Mouse (Mus musculus): ENCODE measurements around the gene Gamt.

The Gamt gene

GRCm38 (mm10) chr10:80288097-80288496 lies 27.3 kb upstream of the Gamt start:
- DNase-seq (ENCODE audit: extremely low read depth, low read depth, low spot score), result no peak

GRCm38 (mm10) chr10:80285222-80286070 lies 24.6 kb upstream of the Gamt start:
- DNase-seq (ENCODE audit: extremely low read depth, low read depth, low spot score), result no peak

- no peak for DNase-seq (ENCODE audit: extremely low read depth, low read depth, low spot score)
Measured at GRCm38 (mm10) chr10:80282481-80283441, 21.9 kb upstream of the Gamt start.

DNA sequence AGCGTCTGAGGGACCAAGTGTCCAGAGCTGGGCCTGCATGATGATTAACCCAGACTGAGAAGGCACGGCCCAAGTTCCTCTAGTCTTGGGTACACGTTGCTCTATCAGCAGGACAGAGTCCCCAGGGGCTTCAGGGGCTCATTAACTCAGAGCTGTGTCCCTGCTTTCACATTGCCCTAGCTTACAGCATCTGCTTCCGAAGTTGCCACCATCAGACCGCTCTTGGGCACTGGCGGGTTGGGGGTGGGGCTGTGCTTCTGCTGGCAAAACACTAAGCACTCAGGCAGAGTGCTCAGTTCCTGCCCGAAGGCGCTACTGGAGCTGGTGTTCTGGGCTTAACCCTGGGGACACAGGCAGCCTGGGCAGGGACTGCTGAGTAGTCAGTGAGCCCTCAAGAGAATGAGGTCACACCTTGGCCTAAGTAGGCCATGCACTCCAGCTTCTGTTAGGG lies 21.1 kb upstream of the Gamt start:
- DNase-seq (ENCODE audit: extremely low read depth, low read depth, low spot score), result no peak

- no peak for DNase-seq (ENCODE audit: extremely low read depth, low read depth, low spot score)
Measured at GRCm38 (mm10) chr10:80281304-80281703, 20.5 kb upstream of the Gamt start.

- no peak for DNase-seq (ENCODE audit: extremely low read depth, low read depth, low spot score)
Measured at GRCm38 (mm10) chr10:80279273-80279672, 18.5 kb upstream of the Gamt start.

DNA sequence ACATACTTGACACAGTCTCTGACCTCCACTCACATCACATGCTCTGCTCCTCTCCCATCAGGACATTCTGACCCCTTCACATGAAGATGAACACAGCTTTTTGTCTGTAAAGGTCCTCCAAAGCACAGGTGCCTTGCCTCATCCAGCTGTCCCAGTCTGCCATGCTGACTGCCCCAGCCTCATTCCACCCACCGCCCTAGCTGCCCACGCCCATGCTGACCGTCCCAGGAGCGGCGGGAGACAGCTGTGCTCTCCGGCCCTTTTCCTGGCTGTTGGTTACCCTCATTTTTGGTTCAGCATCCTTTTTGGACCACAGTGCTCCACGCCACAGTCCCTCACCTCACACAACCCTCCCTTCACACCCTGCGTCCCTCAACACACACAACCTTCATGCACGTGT lies 17.6 kb upstream of the Gamt start:
- no peak for DNase-seq (ENCODE audit: extremely low read depth, low read depth, low spot score)

GRCm38 (mm10) chr10:80276238-80276637 lies 15.4 kb upstream of the Gamt start:
- DNase-seq (ENCODE audit: extremely low read depth, low read depth, low spot score), result no peak

GRCm38 (mm10) chr10:80273847-80274246 lies 13.0 kb upstream of the Gamt start:
- no peak for DNase-seq (ENCODE audit: extremely low read depth, low read depth, low spot score)

DNA sequence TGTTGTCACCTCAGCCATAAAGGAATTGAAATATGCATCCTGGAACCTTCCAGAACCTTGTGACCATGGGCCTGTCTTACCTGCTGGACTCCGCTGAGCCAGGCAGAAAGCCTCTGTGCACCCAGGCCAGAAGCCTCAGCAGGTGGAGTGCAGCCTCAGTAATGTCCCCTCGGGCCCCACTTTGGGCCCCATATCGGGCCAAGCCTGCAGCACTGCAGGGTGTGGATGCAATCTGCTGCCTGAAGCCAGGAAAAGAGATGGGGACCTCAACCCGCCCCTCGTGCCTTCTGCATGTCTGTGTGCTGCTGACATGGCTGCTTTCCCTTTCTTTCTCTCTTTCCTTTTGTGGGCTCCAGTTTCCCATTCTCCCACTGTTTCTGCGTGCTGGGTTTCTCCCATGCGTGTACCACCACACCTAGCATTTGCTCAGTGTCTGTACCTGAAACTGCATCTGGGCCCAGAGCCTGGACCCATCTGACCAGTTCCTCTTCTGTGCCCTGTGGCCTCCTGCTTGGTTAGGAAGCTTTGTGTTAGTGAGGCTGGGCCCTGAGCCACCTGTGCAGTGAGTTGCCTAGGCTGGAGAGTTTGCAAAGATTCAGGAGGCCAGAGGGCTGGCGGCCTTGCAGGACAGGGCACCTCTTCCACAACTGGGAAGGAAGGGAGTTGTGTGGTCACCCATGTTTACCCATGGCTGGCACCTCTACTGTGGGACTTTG lies 11.2 kb upstream of the Gamt start:
- DNase-seq (ENCODE audit: extremely low read depth, low read depth, low spot score), result no peak

DNA sequence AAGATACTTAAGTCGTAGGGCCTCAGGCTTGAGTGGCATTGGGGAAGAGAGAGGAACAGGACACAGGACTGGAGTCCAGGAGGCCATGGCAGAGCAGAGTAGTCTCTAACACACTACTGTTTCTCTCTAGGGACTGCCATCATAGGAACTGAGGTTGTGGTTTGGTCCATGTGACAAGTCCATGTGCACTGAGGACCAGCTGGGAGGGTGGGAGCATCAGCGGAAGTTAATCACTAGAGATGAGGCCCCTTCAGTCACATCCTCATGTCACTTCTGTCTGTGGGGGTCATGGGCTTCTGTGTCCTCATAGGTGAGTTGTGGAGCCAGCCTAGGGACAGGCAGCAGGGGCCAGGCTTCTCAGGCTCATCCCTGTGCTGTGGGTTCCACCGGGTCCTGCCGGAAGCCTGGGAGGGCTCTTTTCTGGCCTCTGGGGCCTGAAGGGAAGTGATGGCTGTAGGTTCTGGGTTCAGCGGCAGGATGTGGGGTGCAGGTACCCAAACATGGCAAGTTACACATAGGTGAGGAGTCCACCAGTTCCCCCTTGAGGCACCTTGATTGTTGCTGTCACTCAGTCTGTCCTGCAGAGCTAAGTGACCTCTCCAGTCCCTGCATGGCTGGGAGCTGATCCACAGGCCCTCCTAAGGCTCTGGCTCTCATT lies 10.5 kb upstream of the Gamt start:
- DNase-seq (ENCODE audit: extremely low read depth, low read depth, low spot score), result no peak

DNA sequence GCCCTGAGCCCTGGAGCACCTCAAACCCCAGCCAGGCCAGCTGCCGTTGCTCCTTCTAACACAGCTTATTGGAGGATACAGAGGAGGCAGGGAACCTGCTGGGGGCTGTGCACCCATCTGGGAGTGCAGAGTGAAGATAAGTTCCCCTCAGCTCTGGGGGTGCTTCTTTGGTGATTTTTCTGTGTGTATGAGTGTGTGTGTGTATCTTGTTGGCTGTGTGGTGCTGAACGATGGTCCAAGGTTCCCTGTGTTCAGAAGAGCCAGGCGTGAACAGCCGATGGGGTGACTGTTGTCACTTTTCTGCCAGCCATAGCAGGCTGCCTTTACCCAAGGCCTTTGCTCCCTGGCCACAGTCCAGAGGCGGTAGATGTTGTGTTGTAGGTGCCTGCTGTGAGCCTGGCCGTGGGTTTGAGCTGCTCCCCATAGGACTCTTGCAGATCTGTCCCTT lies 9.9 kb upstream of the Gamt start:
- no peak for DNase-seq (ENCODE audit: extremely low read depth, low read depth, low spot score)

- DNase-seq (ENCODE audit: extremely low read depth, low read depth, low spot score), result no peak
Measured at GRCm38 (mm10) chr10:80270099-80270498, 9.3 kb upstream of the Gamt start.

- DNase-seq (ENCODE audit: extremely low read depth, low read depth, low spot score), result no peak
Measured at GRCm38 (mm10) chr10:80265149-80265486, 4.3 kb upstream of the Gamt start.

DNA sequence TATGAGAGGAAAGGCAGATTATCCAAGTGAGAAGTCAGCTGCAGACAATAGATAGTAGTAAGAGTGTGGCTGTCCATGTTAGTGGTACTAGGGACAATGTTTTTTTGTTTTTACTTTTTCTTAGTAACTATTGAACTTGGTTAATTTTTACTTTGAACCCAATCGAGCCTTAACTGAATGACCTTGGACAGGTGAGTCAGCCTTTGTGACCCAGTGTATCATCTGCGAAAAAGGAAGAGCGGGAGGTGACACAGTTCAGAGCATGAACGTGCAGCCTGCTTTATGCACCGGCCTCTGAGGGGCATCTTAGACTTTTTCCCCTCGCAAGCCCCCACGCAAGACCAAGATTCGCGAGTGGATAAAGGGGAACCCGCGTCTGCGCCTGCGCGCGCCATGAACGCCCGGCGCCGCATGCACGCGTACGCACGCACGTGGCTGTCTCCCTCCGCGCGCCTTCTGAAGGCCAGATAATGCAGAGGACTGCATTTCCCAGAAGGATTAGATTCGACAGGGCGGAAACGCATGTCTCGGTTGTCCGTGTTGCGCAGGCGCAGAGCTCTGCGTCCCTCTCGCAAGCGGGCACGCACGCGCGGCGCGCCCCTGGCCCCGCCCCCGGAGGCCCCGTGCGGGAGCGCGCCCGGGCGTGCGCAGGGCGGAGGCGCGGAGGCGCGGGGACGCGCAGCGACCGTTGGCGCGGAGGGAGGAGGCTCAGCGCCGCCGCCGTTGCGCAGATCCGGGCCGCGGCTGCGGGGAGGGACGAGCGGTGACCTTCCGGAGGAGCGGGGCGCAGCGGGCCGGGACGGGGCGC lies 3.7 kb upstream of the Gamt start:
- DNase-seq (ENCODE audit: extremely low read depth, low read depth, low spot score), result peak; percentile 86

DNA sequence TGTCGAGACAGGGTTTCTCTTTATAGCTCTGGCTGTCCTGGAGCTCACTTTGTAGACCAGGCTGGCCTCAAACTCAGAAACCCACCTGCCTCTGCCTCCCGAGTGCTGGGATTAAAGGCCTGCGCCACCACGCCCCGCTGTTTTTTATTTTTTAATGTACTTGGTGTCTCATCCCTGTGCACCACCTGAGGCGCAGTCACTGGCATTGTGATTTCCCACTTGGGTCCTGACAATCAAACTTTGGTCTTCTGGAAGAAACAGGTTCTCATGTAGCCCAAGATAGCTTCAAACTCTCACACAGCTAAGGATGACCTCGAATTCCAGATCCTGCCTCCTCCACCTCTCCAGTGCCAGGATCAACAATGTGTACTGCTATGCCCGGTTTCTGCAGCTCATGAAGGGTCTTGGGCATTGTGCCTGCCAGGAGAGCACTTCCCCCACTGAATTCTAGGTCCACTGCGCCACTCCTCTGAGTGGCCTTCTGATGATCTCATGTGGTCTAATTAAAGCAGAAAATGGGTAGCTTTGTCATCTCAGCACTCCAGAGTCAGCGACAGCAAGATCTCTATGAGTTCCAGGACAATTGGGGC lies 2.1 kb upstream of the Gamt start:
- no peak for DNase-seq (ENCODE audit: extremely low read depth, low read depth, low spot score)

DNA sequence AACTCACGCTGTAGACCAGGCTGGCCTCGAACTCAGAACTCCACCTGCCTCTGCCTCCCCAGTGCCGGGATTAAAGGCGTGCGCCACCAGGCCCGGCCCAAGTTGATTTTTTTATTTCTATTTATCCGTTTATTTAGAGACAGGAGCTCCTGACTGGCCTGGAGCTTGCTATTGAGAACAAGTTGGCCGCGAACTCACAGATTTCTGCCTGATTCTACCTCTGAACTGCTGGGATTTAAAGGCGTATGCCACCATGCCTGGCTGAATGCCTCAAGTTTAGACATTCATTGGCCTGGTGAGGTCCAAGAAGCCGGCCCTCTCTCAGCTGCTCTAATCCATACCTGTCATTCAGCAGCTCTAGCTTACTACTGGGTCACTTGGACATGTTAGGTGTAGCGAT lies 1.4 kb upstream of the Gamt start:
- DNase-seq (ENCODE audit: extremely low read depth, low read depth, low spot score), result no peak

DNA sequence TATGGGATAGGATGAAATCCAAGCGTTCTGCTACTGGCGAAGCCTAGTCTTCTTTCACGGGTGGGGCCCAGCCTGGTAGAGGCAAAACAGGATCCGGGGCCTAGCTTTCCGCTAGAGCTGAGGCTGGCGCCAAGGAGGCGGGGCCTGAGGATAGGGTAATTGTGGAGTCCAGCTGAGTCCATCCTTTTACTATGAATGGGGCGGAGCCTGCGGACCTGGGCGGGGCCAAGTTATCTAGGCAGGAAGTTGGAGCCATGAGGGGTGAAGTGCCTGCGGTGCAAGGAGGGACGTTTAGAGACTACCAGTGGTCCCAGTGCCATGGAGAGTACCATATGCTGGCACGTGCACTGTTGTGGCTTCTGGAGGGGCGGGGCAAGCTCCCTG lies 765 bp upstream of the Gamt start:
- peak; percentile 56 for DNase-seq (ENCODE audit: extremely low read depth, low read depth, low spot score)

GRCm38 (mm10) chr10:80259861-80260641 lies 761 bp downstream of the Gamt start:
- no peak for DNase-seq (ENCODE audit: extremely low read depth, low read depth, low spot score)

Data from fat pad, adult 2 months (tissue).